Mouse (Mus musculus) midbrain, embryonic 13.5 days (tissue): ENCODE measurements around the gene Smap2. TPM values are rescaled to one million over a fixed set of nuclear protein-coding genes. Genes with fewer than 3 reads are reported as not detected.

Experiments
- ATAC-seq: fragments of 200-750 bp; cut with Nextera tagmentation; 2 replicates; pipeline ENCODE4 v1.8.0; 2017; ENCODE audit warnings: mild to moderate bottlenecking, moderate TSS enrichment, moderate library complexity
- H3K27ac ChIP-seq: fragments of 300-500 bp; sonication (generic); 2 replicates; pipeline ENCODE4 v1.5.1; 2015; ENCODE audit warnings: inconsistent platforms, mild to moderate bottlenecking, moderate library complexity
- H3K27me3 ChIP-seq: fragments of 300-500 bp; sonication (generic); 2 replicates; pipeline ENCODE4 v1.6.1; 2015; ENCODE audit warnings: mild to moderate bottlenecking, inconsistent platforms
- H3K36me3 ChIP-seq: fragments of 300-500 bp; sonication (generic); 2 replicates; pipeline ENCODE4 v1.6.1; 2015; ENCODE audit warnings: mild to moderate bottlenecking, inconsistent platforms
- H3K4me1 ChIP-seq: fragments of 300-500 bp; sonication (generic); replicated peaks from 2 replicates; pipeline ENCODE4 v1.6.1; 2015; ENCODE audit warnings: inconsistent platforms
- H3K4me2 ChIP-seq: fragments of 300-500 bp; sonication (generic); replicated peaks from 2 replicates; pipeline ENCODE4 v1.6.1; 2015; ENCODE audit warnings: moderate library complexity, mild to moderate bottlenecking, inconsistent platforms
- H3K4me3 ChIP-seq: fragments of 300-500 bp; sonication (generic); replicated peaks from 2 replicates; pipeline ENCODE4 v1.5.1; 2015; ENCODE audit warnings: mild to moderate bottlenecking, inconsistent platforms
- H3K9ac ChIP-seq: fragments of 300-500 bp; sonication (generic); replicated peaks from 2 replicates; pipeline ENCODE4 v1.6.1; 2015; ENCODE audit warnings: mild to moderate bottlenecking, inconsistent platforms
- H3K9me3 ChIP-seq: fragments of 300-500 bp; sonication (generic); 2 replicates; pipeline ENCODE4 v1.6.1; 2016; ENCODE audit warnings: mild to moderate bottlenecking, inconsistent platforms
- WGBS: fragments of 180-500 bp; shearing (Covaris S2); methylation state at CpG from one replicate; pipeline ENCODE4 v1.1.7; 2015; 5-methylcytosine and 5-hydroxymethylcytosine counted together
- polyA plus RNA-seq: library from polyadenylated mRNA; unstranded; fragments of >200 nt; fragmentation: Nextera tagmentation; extraction: Ambion mirVana; gene quantifications from 2 replicates; pipeline ENCODE4 v1.2.1, GENCODE M21; 2015

Smap2 gene
- polyA plus RNA-seq, 1 experiment from 2014 or later, result 34.2 TPM

- no peaks in the 10 kb centered on the region for H3K9me3 ChIP-seq
- ATAC-seq, result no peak
- H3K4me3 ChIP-seq, result no peak overlapping the region
- no peak overlapping the region for H3K9ac ChIP-seq
- 91% methylated on average over 9 of the region's 9 CpGs for WGBS
- H3K27me3 ChIP-seq, result no peaks in the 10 kb centered on the region
- no peak overlapping the region for H3K4me2 ChIP-seq
- no peak overlapping the region for H3K27ac ChIP-seq
- no peaks in the 10 kb centered on the region for H3K4me1 ChIP-seq
- peaks cover 55% of the 10 kb centered on the region for H3K36me3 ChIP-seq
Observed at GRCm38 (mm10) chr4:120968486-120968885, 48.6 kb downstream of the Smap2 start.

- no peak overlapping the region for H3K9ac ChIP-seq
- ATAC-seq, result no peak
- 91% methylated on average over 1 of the region's 1 CpGs for WGBS
- no peaks in the 10 kb centered on the region for H3K36me3 ChIP-seq
- H3K4me2 ChIP-seq, result no peak overlapping the region
- H3K27ac ChIP-seq, result no peak overlapping the region
- no peaks in the 10 kb centered on the region for H3K27me3 ChIP-seq
- no peaks in the 10 kb centered on the region for H3K9me3 ChIP-seq
- H3K4me1 ChIP-seq, result peaks cover 13% of the 10 kb centered on the region
- H3K4me3 ChIP-seq, result no peak overlapping the region
Observed at GRCm38 (mm10) chr4:120955586-120955985, 61.5 kb downstream of the Smap2 start.

GRCm38 (mm10) chr4:120953667-120954066, 63.4 kb downstream of the Smap2 start:
- Histone ChIP-seq H3K9ac (no peak overlapping the region), H3K4me1 (peaks cover 14% of the 10 kb centered on the region), H3K4me2 (no peak overlapping the region), H3K9me3 (no peaks in the 10 kb centered on the region), H3K27me3 (no peaks in the 10 kb centered on the region), H3K4me3 (no peak overlapping the region), H3K27ac (no peak overlapping the region), H3K36me3 (no peaks in the 10 kb centered on the region)
- no peak for ATAC-seq
- WGBS, result 69% methylated on average over 1 of the region's 1 CpGs

- Histone ChIP-seq H3K4me1 (peaks cover 14% of the 10 kb centered on the region), H3K9ac (no peak overlapping the region), H3K27me3 (no peaks in the 10 kb centered on the region), H3K36me3 (no peaks in the 10 kb centered on the region), H3K4me2 (no peak overlapping the region), H3K4me3 (no peak overlapping the region), H3K9me3 (no peaks in the 10 kb centered on the region), H3K27ac (no peak overlapping the region)
- 83% methylated on average over 4 of the region's 4 CpGs for WGBS
- ATAC-seq, result no peak
Observed at GRCm38 (mm10) chr4:120953038-120953437, 64.0 kb downstream of the Smap2 start.

GRCm38 (mm10) chr4:120952163-120952562, 64.9 kb downstream of the Smap2 start:
- Histone ChIP-seq H3K4me2 (peak overlapping the region; percentile 62), H3K9me3 (no peaks in the 10 kb centered on the region), H3K4me1 (peaks cover 14% of the 10 kb centered on the region), H3K36me3 (peaks cover 3% of the 10 kb centered on the region; the same call in 1 of the 2 replicates), H3K4me3 (peak overlapping the region; percentile 76), H3K9ac (peak overlapping the region; percentile 80), H3K27me3 (no peaks in the 10 kb centered on the region), H3K27ac (peak overlapping the region; percentile 82; the same call in 1 of the 2 replicates)
- 0 out of 2 replicates have a peak, but pooled peaks have one; percentile 4 for ATAC-seq
- 48% methylated on average over 6 of the region's 6 CpGs for WGBS

GRCm38 (mm10) chr4:120951428-120951973, 65.5 kb downstream of the Smap2 start, which contains the start of gene Zfp69:
TSS of gene Zfp69 (minus strand) at chr4:120951699.
- Histone ChIP-seq H3K4me1 (peaks cover 14% of the 10 kb centered on the region), H3K27ac (peak within 1 kb of the TSS; percentile 82), H3K9ac (peak within 1 kb of the TSS; percentile 80), H3K4me3 (peak within 1 kb of the TSS; percentile 76), H3K9me3 (no peaks in the 10 kb centered on the region), H3K4me2 (peak within 1 kb of the TSS; percentile 62), H3K27me3 (no peaks in the 10 kb centered on the region), H3K36me3 (peaks cover 6% of the 10 kb centered on the region; the same call in 1 of the 2 replicates)
- ATAC-seq, result peak; percentile 99
- WGBS, result under 1% methylated on average over 60 of the region's 60 CpGs

- Histone ChIP-seq H3K36me3 (peaks cover 10% of the 10 kb centered on the region; the same call in 1 of the 2 replicates), H3K4me2 (peak overlapping the region; percentile 62), H3K4me3 (peak overlapping the region; percentile 76), H3K9ac (peak overlapping the region; percentile 80), H3K27ac (peak overlapping the region; percentile 82), H3K9me3 (no peaks in the 10 kb centered on the region), H3K4me1 (peaks cover 14% of the 10 kb centered on the region), H3K27me3 (no peaks in the 10 kb centered on the region)
- ATAC-seq, result peak; percentile 3; the same call in 1 of the 2 replicates
- WGBS, result 7% methylated on average over 20 of the region's 20 CpGs
Observed at GRCm38 (mm10) chr4:120950763-120951427, 66.2 kb downstream of the Smap2 start.

GRCm38 (mm10) chr4:120948938-120949337, 68.1 kb downstream of the Smap2 start:
- Histone ChIP-seq H3K4me2 (no peak overlapping the region), H3K36me3 (peaks cover 10% of the 10 kb centered on the region; the same call in 1 of the 2 replicates)
- 85% methylated on average over 3 of the region's 3 CpGs for WGBS

GRCm38 (mm10) chr4:120935006-120935405, 82.0 kb downstream of the Smap2 start:
- Histone ChIP-seq H3K4me2 (no peak overlapping the region), H3K27ac (no peak overlapping the region), H3K9me3 (peaks cover 9% of the 10 kb centered on the region; the same call in 1 of the 2 replicates), H3K9ac (no peak overlapping the region), H3K36me3 (peaks cover 18% of the 10 kb centered on the region), H3K4me3 (no peak overlapping the region), H3K27me3 (no peaks in the 10 kb centered on the region), H3K4me1 (no peaks in the 10 kb centered on the region)
- ATAC-seq, result no peak
- WGBS, result 90% methylated on average over 3 of the region's 3 CpGs

More at GRCm38 (mm10) chr4:120948938-120949337, 68.1 kb downstream of the Smap2 start:
- H3K4me3 ChIP-seq, result no peak overlapping the region
- H3K9me3 ChIP-seq, result no peaks in the 10 kb centered on the region
- no peak for ATAC-seq
- no peak overlapping the region for H3K27ac ChIP-seq
- no peaks in the 10 kb centered on the region for H3K27me3 ChIP-seq
- peaks cover 14% of the 10 kb centered on the region for H3K4me1 ChIP-seq
- no peak overlapping the region for H3K9ac ChIP-seq

- 94% methylated on average over 18 of the region's 18 CpGs for WGBS
- no peak overlapping the region for H3K4me3 ChIP-seq
- H3K4me1 ChIP-seq, result no peaks in the 10 kb centered on the region
- H3K27me3 ChIP-seq, result no peaks in the 10 kb centered on the region
- H3K27ac ChIP-seq, result no peak overlapping the region
- H3K9ac ChIP-seq, result no peak overlapping the region
- H3K36me3 ChIP-seq, result peaks cover 18% of the 10 kb centered on the region
- peaks cover 9% of the 10 kb centered on the region; the same call in 1 of the 2 replicates for H3K9me3 ChIP-seq
- no peak overlapping the region for H3K4me2 ChIP-seq
- ATAC-seq, result no peak
Observed at GRCm38 (mm10) chr4:120930736-120931135, 86.3 kb downstream of the Smap2 start.

- H3K36me3 ChIP-seq, result peaks cover 11% of the 10 kb centered on the region; the same call in 1 of the 2 replicates
- peaks cover 11% of the 10 kb centered on the region for H3K4me1 ChIP-seq
- no peaks in the 10 kb centered on the region for H3K27me3 ChIP-seq
- no peak overlapping the region for H3K4me3 ChIP-seq
- H3K4me2 ChIP-seq, result no peak overlapping the region
- ATAC-seq, result no peak
- no peak overlapping the region for H3K9ac ChIP-seq
- WGBS, result 83% methylated on average over 3 of the region's 3 CpGs
- no peak overlapping the region for H3K27ac ChIP-seq
- H3K9me3 ChIP-seq, result peaks cover 9% of the 10 kb centered on the region; the same call in 1 of the 2 replicates
Observed at GRCm38 (mm10) chr4:120928686-120929085, 88.4 kb downstream of the Smap2 start.

GRCm38 (mm10) chr4:120925386-120925785, 91.7 kb downstream of the Smap2 start:
- H3K9ac ChIP-seq, result peak overlapping the region; percentile 81
- no peaks in the 10 kb centered on the region for H3K27me3 ChIP-seq
- peak overlapping the region; percentile 90 for H3K27ac ChIP-seq
- peaks cover 27% of the 10 kb centered on the region for H3K36me3 ChIP-seq
- ATAC-seq, result peak; percentile 44
- peak overlapping the region; percentile 72 for H3K4me3 ChIP-seq
- 15% methylated on average over 3 of the region's 3 CpGs for WGBS
- H3K4me2 ChIP-seq, result peak overlapping the region; percentile 73
- peaks cover 25% of the 10 kb centered on the region for H3K4me1 ChIP-seq
- H3K9me3 ChIP-seq, result peaks cover 14% of the 10 kb centered on the region
